Mouse (Mus musculus) erythroblast, embryonic 14.5 days (primary cell): Measurements from ENCODE around the gene Nop53. TPM values are rescaled to one million over a fixed set of nuclear protein-coding genes. Genes with fewer than 3 reads are reported as not detected.

Experiments
- H3K27me3 ChIP-seq: 2 replicates; pipeline ENCODE4 v1.6.1; 2012; ENCODE audit warnings: inconsistent platforms; ENCODE audit not compliant: control insufficient read depth
- H3K36me3 ChIP-seq: 2 replicates; pipeline ENCODE4 v1.6.1; 2012; ENCODE audit warnings: mild to moderate bottlenecking, inconsistent platforms; ENCODE audit not compliant: control insufficient read depth
- H3K4me1 ChIP-seq: 2 replicates; pipeline ENCODE4 v1.6.1; 2012; ENCODE audit warnings: inconsistent platforms; ENCODE audit not compliant: control insufficient read depth
- H3K4me3 ChIP-seq: replicated peaks from 2 replicates; pipeline ENCODE3; 2012; ENCODE audit warnings: moderate library complexity, mild to moderate bottlenecking, inconsistent platforms
- H3K9me3 ChIP-seq: 2 replicates; pipeline ENCODE4 v1.6.1; 2012; ENCODE audit warnings: low read length, inconsistent platforms, mixed read lengths; ENCODE audit not compliant: control insufficient read depth
- GATA1 ChIP-seq: IDR thresholded peaks from 2 replicates; pipeline ENCODE4 v1.6.1; 2012; ENCODE audit warnings: low read length, inconsistent platforms, mixed read lengths
- TAL1 ChIP-seq: IDR thresholded peaks from 3 replicates; pipeline ENCODE4 v1.6.1; 2012; ENCODE audit warnings: low read length, inconsistent platforms, mixed read lengths
- polyA plus RNA-seq: library from polyadenylated mRNA; stranded (reverse); fragments of >175 nt; gene quantifications from 2 replicates; pipeline ENCODE4 v1.2.3, GENCODE M21; 2012

The Nop53 gene
- polyA plus RNA-seq, 1 experiment = 62.3 TPM

DNA sequence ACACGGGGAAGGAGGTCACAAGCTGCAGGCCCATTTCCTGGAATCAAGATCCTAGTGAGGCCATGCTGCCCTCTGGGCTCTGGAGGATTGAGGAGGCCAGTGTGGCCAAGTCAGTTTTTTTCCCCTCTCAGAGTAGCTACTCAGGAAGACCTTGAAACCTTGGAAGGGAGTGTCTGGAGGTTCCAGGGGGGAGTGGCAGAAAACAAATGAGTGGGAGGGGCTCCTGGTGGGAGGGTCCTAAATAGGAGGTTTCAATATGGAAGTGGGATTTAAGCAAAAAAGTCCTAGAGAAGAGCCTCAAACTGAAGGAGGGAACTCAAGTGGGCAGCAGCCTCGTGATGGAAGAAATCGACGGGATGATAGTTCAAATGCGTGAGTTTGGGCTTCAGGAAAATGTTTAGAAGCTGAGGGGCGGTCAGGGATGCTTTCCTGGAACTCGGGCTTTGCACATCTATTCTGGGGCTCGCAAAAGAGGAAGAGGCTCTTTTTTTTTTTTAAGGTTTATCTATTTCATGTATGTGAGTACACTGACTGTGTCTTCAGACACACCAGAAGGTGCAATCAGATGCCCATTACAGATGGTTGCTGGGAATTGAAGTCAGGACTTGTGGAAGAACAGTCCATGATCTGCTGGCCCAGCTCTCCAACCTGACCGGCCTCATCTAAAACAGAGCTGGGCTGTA is 44.4 kb downstream of the Nop53 start:
- TF ChIP-seq GATA1 = no peak
- TF ChIP-seq TAL1 = no peak
- no peak overlapping the region for H3K4me3 ChIP-seq
- no peaks in the 10 kb centered on the region for H3K9me3 ChIP-seq
- H3K4me1 ChIP-seq = no peaks in the 10 kb centered on the region
- no peaks in the 10 kb centered on the region for H3K27me3 ChIP-seq
- H3K36me3 ChIP-seq = no peaks in the 10 kb centered on the region

DNA sequence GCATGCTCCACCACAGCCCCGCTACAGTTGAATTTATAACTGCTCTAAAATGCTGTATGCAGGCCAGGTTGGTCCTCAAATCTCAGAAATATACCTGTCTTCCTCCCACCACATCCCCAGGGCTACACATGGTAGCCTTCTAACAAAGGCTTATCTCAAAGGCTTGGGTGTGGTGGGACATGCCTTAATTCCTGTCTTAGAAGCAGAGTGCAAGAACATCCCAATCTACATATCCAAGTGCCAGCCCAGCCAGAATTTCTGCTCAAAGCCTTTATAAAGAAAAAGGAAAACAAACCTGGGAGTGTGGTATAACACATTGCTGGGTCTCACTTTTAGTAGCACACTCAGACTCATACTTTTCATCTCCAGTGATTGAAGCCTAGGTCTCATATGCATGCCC is 51.6 kb downstream of the Nop53 start:
- Histone ChIP-seq H3K4me1 (no peaks in the 10 kb centered on the region), H3K4me3 (no peak overlapping the region), H3K27me3 (no peaks in the 10 kb centered on the region), H3K9me3 (no peaks in the 10 kb centered on the region), H3K36me3 (no peaks in the 10 kb centered on the region)
- TF ChIP-seq TAL1 = no peak
- no peak for TF ChIP-seq GATA1

Other genes starting within 250 kb of the Nop53 start
- gene Obox5, start 195.9 kb downstream of the Nop53 start, polyA plus RNA-seq = not detected in 2 replicates
- not detected in 2 replicates for gene Obox6, start 106.4 kb downstream of the Nop53 start, polyA plus RNA-seq
- gene Crx, start 66.1 kb downstream of the Nop53 start, polyA plus RNA-seq = not detected in 2 replicates
- 0.03 TPM in 1 of 2 replicates, not detected in the other for gene Crxos, start 63.5 kb downstream of the Nop53 start, polyA plus RNA-seq
- 194 and 206 TPM in 2 replicates for gene Selenow, start 23.7 kb downstream of the Nop53 start, polyA plus RNA-seq
- gene Ehd2, start 21.5 kb upstream of the Nop53 start, polyA plus RNA-seq = 0.09 and 0.13 TPM in 2 replicates
- 2.1 TPM in 2 replicates for gene Bicra, start 101.8 kb upstream of the Nop53 start, polyA plus RNA-seq
- gene Zfp541, start 115.7 kb upstream of the Nop53 start, polyA plus RNA-seq = 0.01 TPM in 1 of 2 replicates, not detected in the other
- gene Napa, start 152.4 kb upstream of the Nop53 start, polyA plus RNA-seq = 42.0 and 85.6 TPM in 2 replicates
- 1.3 and 2.1 TPM in 2 replicates for gene Kptn, start 173.8 kb upstream of the Nop53 start, polyA plus RNA-seq
- gene Slc8a2, start 183.8 kb upstream of the Nop53 start, polyA plus RNA-seq = not detected in 2 replicates
- gene Meis3, start 229.0 kb upstream of the Nop53 start, polyA plus RNA-seq = 0.07 TPM in 1 of 2 replicates, not detected in the other